Mouse (Mus musculus) left cerebral cortex, postnatal 10 days (tissue): ENCODE results near the gene Ctnnbl1. TPM values are rescaled to one million over a fixed set of nuclear protein-coding genes. Genes with fewer than 3 reads are reported as not detected.

ENCODE experiments used
- DNase-seq, 2 experiments: peaks; one replicate each; pipeline ENCODE4 v3.0.0; 2021 to 2022; ENCODE audit warnings: low spot score in 2 of 2, mixed read lengths in 1 of 2; ENCODE audit errors: extremely low spot score in 1 of 2
- intact Hi-C: fragments of 180-260 bp; cut with DNase I; formaldehyde crosslinking; loops from one replicate; pipeline ENCODE4 v1.15.1; 2025
- total RNA-seq, 2 experiments: library from RNA; stranded (reverse); gene quantifications; 2 replicates each; pipeline ENCODE4 v1.2.3; 2021

The Ctnnbl1 gene
- 10 to 100 TPM; 25.2 to 26.6 TPM for total RNA-seq

- intact Hi-C loops: no loop called here
- DNase-seq: peak; percentile 99
Observed at GRCm38 (mm10) chr2:157736854-157737850, at the start of gene Ctnnbl1. TSS of gene Ctnnbl1 (plus strand) at chr2:157737401.

- intact Hi-C loops: no loop called here
- no peak for DNase-seq
Observed at GRCm38 (mm10) chr2:157687506-157687905, 49.7 kb upstream of the Ctnnbl1 start.

GRCm38 (mm10) chr2:157691266-157692105 is 45.7 kb upstream of the Ctnnbl1 start:
- intact Hi-C loops: no loop called here
- DNase-seq: no peak

- intact Hi-C loops: no loop called here
- DNase-seq: no peak
Observed at GRCm38 (mm10) chr2:157692365-157692932, 44.8 kb upstream of the Ctnnbl1 start.

- intact Hi-C loops: no loop called here
- no peak for DNase-seq
Observed at GRCm38 (mm10) chr2:157693576-157693975, 43.6 kb upstream of the Ctnnbl1 start.

GRCm38 (mm10) chr2:157696297-157696731 is 40.9 kb upstream of the Ctnnbl1 start:
- intact Hi-C loops: no loop called here
- peak in 1 of 2 experiments; percentile 43 for DNase-seq

GRCm38 (mm10) chr2:157703155-157703554 is 34.0 kb upstream of the Ctnnbl1 start:
- DNase-seq: no peak

GRCm38 (mm10) chr2:157704991-157705776 is 32.0 kb upstream of the Ctnnbl1 start:
- intact Hi-C loops: no loop called here
- DNase-seq: no peak

More at GRCm38 (mm10) chr2:157703155-157703554, 34.0 kb upstream of the Ctnnbl1 start:
- intact Hi-C loops: no loop called here

- DNase-seq: no peak
- intact Hi-C loops: no loop called here
Observed at GRCm38 (mm10) chr2:157705777-157706158, 31.4 kb upstream of the Ctnnbl1 start.

GRCm38 (mm10) chr2:157707191-157707923 is 29.8 kb upstream of the Ctnnbl1 start:
- no peak for DNase-seq
- intact Hi-C loops: no loop called here

GRCm38 (mm10) chr2:157712677-157713076 is 24.5 kb upstream of the Ctnnbl1 start:
- intact Hi-C loops: no loop called here
- DNase-seq: no peak

GRCm38 (mm10) chr2:157715586-157716191 is 21.5 kb upstream of the Ctnnbl1 start:
- DNase-seq: no peak
- intact Hi-C loops: no loop called here

- intact Hi-C loops: no loop called here
- no peak for DNase-seq
Observed at GRCm38 (mm10) chr2:157718441-157718840, 18.8 kb upstream of the Ctnnbl1 start.

- no peak for DNase-seq
- intact Hi-C loops: no loop called here
Observed at GRCm38 (mm10) chr2:157723883-157724573, 13.2 kb upstream of the Ctnnbl1 start.

- no peak for DNase-seq
- intact Hi-C loops: no loop called here
Observed at GRCm38 (mm10) chr2:157724574-157724914, 12.7 kb upstream of the Ctnnbl1 start.

- DNase-seq: no peak
- intact Hi-C loops: loop anchor here (5.0 kb wide), 1 partner anchor 53 kb away; no protein-coding TSS in a partner anchor
Observed at GRCm38 (mm10) chr2:157744619-157745018, 7.4 kb downstream of the Ctnnbl1 start.

- DNase-seq: no peak
- intact Hi-C loops: loop anchor here (5.0 kb wide), 1 partner anchor 52 kb away; no protein-coding TSS in a partner anchor
Observed at GRCm38 (mm10) chr2:157745735-157746134, 8.5 kb downstream of the Ctnnbl1 start.
